ENCODE assay signal across 34 mouse cellular contexts in genomic region chr3:56810548-56811071, GRCm38 (mm10).
A peak's percentile ranks its signal among the peaks of the same experiment; 100 is the strongest.
DNase-seq lines count a peak whose midpoint lies in the region; ATAC-seq and TF ChIP-seq lines count a peak whose summit lies in the region.
"Had no signal": no experiment of that assay in that cellular context is flagged by ENCODE, and none has a peak within 500 bp of the region (broad histone marks: within the 10 kb centered on the region; RNA-seq: fewer than 3 reads in every experiment).

No protein-coding gene starts in this region.

- no peak for TF ChIP-seq CTCF in hindbrain, postnatal 0 days (IDR thresholded peaks at IDR 0.05; ENCODE audit: low read depth)

- no peaks in the 10 kb centered on the region for H3K9me3 ChIP-seq in hindbrain, embryonic 15.5 days
- H3K9me3 ChIP-seq in hindbrain, postnatal 0 days (ENCODE audit: low read length) = no peaks in the 10 kb centered on the region
- H3K9me3 ChIP-seq in midbrain, embryonic 13.5 days = no peaks in the 10 kb centered on the region
- no peaks in the 10 kb centered on the region for H3K9me3 ChIP-seq in midbrain, embryonic 11.5 days (ENCODE audit: control insufficient read depth, low read length)
- H3K9me3 ChIP-seq in midbrain, embryonic 16.5 days (replicated peaks; ENCODE audit: control insufficient read depth, low read length, poor library complexity, severe bottlenecking) = no peaks in the 10 kb centered on the region
- H3K9me3 ChIP-seq: embryonic facial prominence, embryonic 13.5 days; intestine, embryonic 15.5 days; limb, embryonic 12.5 days; liver, embryonic 15.5 days; midbrain, embryonic 12.5 days; stomach, embryonic 15.5 days had no signal

- no peak overlapping the region for H3K4me2 ChIP-seq in hindbrain, embryonic 15.5 days
- H3K4me2 ChIP-seq in hindbrain, postnatal 0 days (ENCODE audit: low read depth, low read length) = no peak overlapping the region
- no peak overlapping the region for H3K4me2 ChIP-seq in midbrain, embryonic 13.5 days (replicated peaks)
- H3K4me2 ChIP-seq in midbrain, embryonic 11.5 days = no peak overlapping the region
- no peak overlapping the region for H3K4me2 ChIP-seq in midbrain, embryonic 16.5 days (ENCODE audit: low read length)
- H3K4me2 ChIP-seq: embryonic facial prominence, embryonic 13.5 days; heart, embryonic 11.5 days; intestine, embryonic 15.5 days; limb, embryonic 12.5 days; liver, embryonic 15.5 days; lung, embryonic 14.5 days; midbrain, embryonic 12.5 days; stomach, embryonic 15.5 days had no signal

- no peaks in the 10 kb centered on the region for H3K4me1 ChIP-seq in hindbrain, embryonic 15.5 days (replicated peaks)
- H3K4me1 ChIP-seq in hindbrain, postnatal 0 days (ENCODE audit: insufficient read depth, low read length) = no peaks in the 10 kb centered on the region
- no peaks in the 10 kb centered on the region for H3K4me1 ChIP-seq in midbrain, embryonic 13.5 days (replicated peaks)
- no peaks in the 10 kb centered on the region for H3K4me1 ChIP-seq in midbrain, embryonic 11.5 days (ENCODE audit: control insufficient read depth, insufficient read depth, low read length)
- H3K4me1 ChIP-seq in midbrain, embryonic 16.5 days (ENCODE audit: control insufficient read depth, insufficient read depth, low read length) = no peaks in the 10 kb centered on the region
- H3K4me1 ChIP-seq: embryonic facial prominence, embryonic 13.5 days; intestine, embryonic 15.5 days; limb, embryonic 12.5 days; liver, embryonic 15.5 days; midbrain, embryonic 12.5 days; stomach, embryonic 15.5 days had no signal

- no peak overlapping the region for H3K9ac ChIP-seq in hindbrain, embryonic 15.5 days
- H3K9ac ChIP-seq in hindbrain, postnatal 0 days (replicated peaks; ENCODE audit: low read length) = no peak overlapping the region
- H3K9ac ChIP-seq in midbrain, embryonic 13.5 days (replicated peaks) = no peak overlapping the region
- H3K9ac ChIP-seq in midbrain, embryonic 11.5 days (ENCODE audit: low read length) = no peak overlapping the region
- H3K9ac ChIP-seq in midbrain, embryonic 16.5 days (ENCODE audit: low read depth, low read length) = no peak overlapping the region
- H3K9ac ChIP-seq: embryonic facial prominence, embryonic 13.5 days; intestine, embryonic 15.5 days; limb, embryonic 12.5 days; liver, embryonic 15.5 days; lung, embryonic 14.5 days; midbrain, embryonic 12.5 days; stomach, embryonic 15.5 days had no signal

- no peak overlapping the region for H3K27ac ChIP-seq in hindbrain, embryonic 15.5 days (replicated peaks)
- H3K27ac ChIP-seq in hindbrain, postnatal 0 days = no peak overlapping the region
- H3K27ac ChIP-seq in midbrain, embryonic 13.5 days = no peak overlapping the region
- H3K27ac ChIP-seq in midbrain, embryonic 11.5 days (ENCODE audit: low read depth, low read length) = no peak overlapping the region
- no peak overlapping the region for H3K27ac ChIP-seq in midbrain, embryonic 16.5 days (ENCODE audit: low read length)
- H3K27ac ChIP-seq: embryonic facial prominence, embryonic 13.5 days; gastrocnemius, adult 2 months; intestine, embryonic 15.5 days; kidney, postnatal 0 days; left cerebral cortex, adult 2 months; limb, embryonic 12.5 days; liver, embryonic 15.5 days; midbrain, embryonic 12.5 days; stomach, embryonic 15.5 days had no signal

- H3K36me3 ChIP-seq in hindbrain, embryonic 15.5 days = no peaks in the 10 kb centered on the region
- H3K36me3 ChIP-seq in hindbrain, postnatal 0 days (ENCODE audit: insufficient read depth, low read length) = no peaks in the 10 kb centered on the region
- no peaks in the 10 kb centered on the region for H3K36me3 ChIP-seq in midbrain, embryonic 13.5 days
- H3K36me3 ChIP-seq in midbrain, embryonic 11.5 days (ENCODE audit: control insufficient read depth, insufficient read depth, low read length) = no peaks in the 10 kb centered on the region
- no peaks in the 10 kb centered on the region for H3K36me3 ChIP-seq in midbrain, embryonic 16.5 days (ENCODE audit: control insufficient read depth, insufficient read depth, low read length)
- H3K36me3 ChIP-seq: embryonic facial prominence, embryonic 13.5 days; intestine, embryonic 15.5 days; limb, embryonic 12.5 days; liver, embryonic 15.5 days; midbrain, embryonic 12.5 days; stomach, embryonic 15.5 days had no signal

- peak; percentile 65 for ATAC-seq in hindbrain, embryonic 15.5 days (ENCODE audit: low FRiP score, low read depth)
- ATAC-seq in hindbrain, postnatal 0 days = no peak
- ATAC-seq in midbrain, embryonic 13.5 days = 0 out of 2 replicates have a peak, but pooled peaks have one; percentile 27
- ATAC-seq in midbrain, embryonic 11.5 days (ENCODE audit: low FRiP score) = no peak
- peak; percentile 39; the same call in 1 of the 2 replicates for ATAC-seq in midbrain, embryonic 16.5 days
- ATAC-seq: forebrain, embryonic 16.5 days; intestine, embryonic 15.5 days; Patski had no signal

- no peak overlapping the region for H3K4me3 ChIP-seq in hindbrain, embryonic 15.5 days
- H3K4me3 ChIP-seq in hindbrain, postnatal 0 days (ENCODE audit: low read length) = no peak overlapping the region
- H3K4me3 ChIP-seq in midbrain, embryonic 13.5 days (replicated peaks) = no peak overlapping the region
- H3K4me3 ChIP-seq in midbrain, embryonic 11.5 days (ENCODE audit: low read depth, low read length) = no peak overlapping the region
- H3K4me3 ChIP-seq in midbrain, embryonic 16.5 days (ENCODE audit: low read depth, low read length) = no peak overlapping the region
- H3K4me3 ChIP-seq: embryonic facial prominence, embryonic 13.5 days; erythroblast, embryonic 14.5 days; gastrocnemius, adult 2 months; intestine, embryonic 15.5 days; left cerebral cortex, adult 2 months; limb, embryonic 12.5 days; liver, embryonic 15.5 days; midbrain, embryonic 12.5 days; myocyte; stomach, embryonic 15.5 days had no signal

- 40% methylated on average over 1 of the region's 1 CpGs for WGBS in hindbrain, embryonic 15.5 days
- WGBS in hindbrain, postnatal 0 days = 65% methylated on average over 1 of the region's 1 CpGs
- 85% methylated on average over 1 of the region's 1 CpGs for WGBS in midbrain, embryonic 13.5 days
- 89% methylated on average over 1 of the region's 1 CpGs for WGBS in midbrain, embryonic 11.5 days
- 77% methylated on average over 1 of the region's 1 CpGs for WGBS in midbrain, embryonic 16.5 days

- DNase-seq in hindbrain, postnatal 0 days (ENCODE audit: low spot score) = no peak
- DNase-seq in midbrain, embryonic 11.5 days (ENCODE audit: low spot score, missing footprints) = no peak
- DNase-seq in layer of hippocampus, adult 8-10 months (ENCODE audit: low spot score in 2 of 2) = peak; percentile 23 to 39
- DNase-seq in adipocyte (ENCODE audit: low spot score) = no peak
- no peak for DNase-seq in heart, postnatal 4 days
- DNase-seq: adrenal gland, postnatal 14 days; cerebellum, adult 18-20 months; cerebellum, postnatal 10 days; gastrocnemius, adult 2 months; gastrocnemius, postnatal 36 days; heart, adult 18-20 months; heart, postnatal 36 days; kidney, adult 8-10 months; kidney, postnatal 4 days; lung, embryonic 14.5 days; lung, postnatal 14 days; right cerebral cortex, postnatal 25 days; thymus, postnatal 14 days had no signal

- H3K27me3 ChIP-seq in hindbrain, embryonic 15.5 days = no peaks in the 10 kb centered on the region
- no peaks in the 10 kb centered on the region for H3K27me3 ChIP-seq in hindbrain, postnatal 0 days (ENCODE audit: insufficient read depth, low read length)
- no peaks in the 10 kb centered on the region for H3K27me3 ChIP-seq in midbrain, embryonic 13.5 days
- no peaks in the 10 kb centered on the region for H3K27me3 ChIP-seq in midbrain, embryonic 11.5 days (ENCODE audit: control insufficient read depth, insufficient read depth, low read length)
- H3K27me3 ChIP-seq in midbrain, embryonic 16.5 days (ENCODE audit: control insufficient read depth, insufficient read depth, low read depth, low read length) = no peaks in the 10 kb centered on the region
- H3K27me3 ChIP-seq: embryonic facial prominence, embryonic 13.5 days; intestine, embryonic 15.5 days; limb, embryonic 12.5 days; liver, embryonic 15.5 days; midbrain, embryonic 12.5 days; stomach, embryonic 15.5 days had no signal

Comparison
In these comparisons a context has a peak if more than half of its experiments do, and no peak if none do; other contexts are left out.
1. ATAC-seq: peak in hindbrain, embryonic 15.5 days (single experiment), midbrain, embryonic 13.5 days (single experiment) and midbrain, embryonic 16.5 days (single experiment); none in hindbrain, postnatal 0 days (single experiment) and midbrain, embryonic 11.5 days (single experiment).
2. DNase-seq: peak in layer of hippocampus, adult 8-10 months (2 of 2); none in hindbrain, postnatal 0 days (single experiment), midbrain, embryonic 11.5 days (single experiment), adipocyte (single experiment) and heart, postnatal 4 days (single experiment).